Mouse (Mus musculus): Measurements from ENCODE around the gene Foxred2. TPM values are rescaled to one million over a fixed set of nuclear protein-coding genes. Genes with fewer than 3 reads are reported as not detected.

Foxred2 gene
- polyA plus RNA-seq, 1 experiment from 2014 or later: 3.2 TPM

GRCm38 (mm10) chr15:77906545-77906944 lies 50.0 kb downstream of the Foxred2 start:
- TF ChIP-seq CTCF (IDR thresholded peaks at IDR 0.05; ENCODE audit: low read depth): no peak
- Histone ChIP-seq H3K4me2 (ENCODE audit: low read length) (no peak overlapping the region), H3K27ac (peak overlapping the region; percentile 78), H3K9me3 (replicated peaks; ENCODE audit: low read length) (no peaks in the 10 kb centered on the region), H3K4me3 (replicated peaks; ENCODE audit: low read depth, low read length) (no peak overlapping the region), H3K36me3 (ENCODE audit: insufficient read depth, low read length) (no peaks in the 10 kb centered on the region), H3K27me3 (ENCODE audit: insufficient read depth, low read length) (no peaks in the 10 kb centered on the region), H3K4me1 (replicated peaks; ENCODE audit: insufficient read depth, low read length) (peaks cover 41% of the 10 kb centered on the region), H3K9ac (ENCODE audit: low read depth, low read length) (no peak overlapping the region)
- peak; percentile 50 for ATAC-seq (replicated peaks; ENCODE audit: low FRiP score, low read depth)
- 30% methylated on average over 10 of the region's 10 CpGs for WGBS
- peak; percentile 46 for DNase-seq (ENCODE audit: low spot score)

GRCm38 (mm10) chr15:77906081-77906480 lies 50.4 kb downstream of the Foxred2 start:
- 66% methylated on average over 8 of the region's 8 CpGs for WGBS
- Histone ChIP-seq H3K4me1 (replicated peaks; ENCODE audit: insufficient read depth, low read length) (peaks cover 40% of the 10 kb centered on the region), H3K9ac (ENCODE audit: low read depth, low read length) (no peak overlapping the region), H3K4me2 (ENCODE audit: low read length) (no peak overlapping the region), H3K4me3 (replicated peaks; ENCODE audit: low read depth, low read length) (no peak overlapping the region), H3K27me3 (ENCODE audit: insufficient read depth, low read length) (no peaks in the 10 kb centered on the region), H3K36me3 (ENCODE audit: insufficient read depth, low read length) (no peaks in the 10 kb centered on the region), H3K9me3 (replicated peaks; ENCODE audit: low read length) (no peaks in the 10 kb centered on the region), H3K27ac (peak overlapping the region; percentile 78)
- DNase-seq (ENCODE audit: low spot score) (no peak), ATAC-seq (replicated peaks; ENCODE audit: low FRiP score, low read depth) (no peak; the same call in 1 of the 2 replicates)
- no peak for TF ChIP-seq CTCF (IDR thresholded peaks at IDR 0.05; ENCODE audit: low read depth)

DNA sequence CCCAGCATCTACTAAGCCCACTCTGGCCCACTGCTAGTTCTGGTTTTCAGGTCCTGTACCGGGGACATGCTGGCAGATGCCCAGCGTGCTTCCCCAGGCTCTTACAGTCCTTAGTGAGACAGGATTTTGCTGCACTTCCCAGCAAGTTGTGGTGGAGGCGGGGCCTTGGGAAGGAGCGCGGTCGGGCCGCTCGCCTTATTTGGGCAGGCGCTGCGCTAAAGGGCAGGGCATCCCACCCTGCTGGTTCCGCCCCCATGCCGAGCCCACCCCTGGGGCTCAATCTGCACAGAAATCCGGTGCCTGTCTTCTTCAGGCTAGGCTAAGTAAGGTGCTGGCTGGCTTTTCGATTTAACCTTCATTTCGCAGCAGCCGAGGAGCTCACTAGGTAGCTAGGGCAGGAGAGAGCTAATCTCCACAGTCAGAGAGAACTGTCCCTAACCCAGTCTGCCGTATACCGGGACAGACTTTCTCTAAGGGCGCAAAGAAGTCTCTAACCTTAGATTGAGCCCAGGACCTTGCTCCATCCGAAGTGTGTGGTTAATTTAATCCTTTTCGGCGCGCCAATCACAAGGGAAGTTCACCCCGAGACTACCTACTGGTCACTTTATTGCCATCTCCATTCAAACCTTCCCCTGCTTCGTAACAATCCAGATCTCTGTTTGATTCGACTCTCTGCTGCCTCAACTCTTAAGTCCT lies 51.1 kb downstream of the Foxred2 start:
- Histone ChIP-seq H3K4me1 (replicated peaks; ENCODE audit: insufficient read depth, low read length) (peaks cover 37% of the 10 kb centered on the region), H3K9me3 (replicated peaks; ENCODE audit: low read length) (no peaks in the 10 kb centered on the region), H3K9ac (ENCODE audit: low read depth, low read length) (0 out of 2 replicates have a peak overlapping the region, but pooled peaks have one; percentile 18), H3K4me2 (ENCODE audit: low read length) (peak overlapping the region; percentile 52), H3K27me3 (ENCODE audit: insufficient read depth, low read length) (no peaks in the 10 kb centered on the region), H3K36me3 (ENCODE audit: insufficient read depth, low read length) (no peaks in the 10 kb centered on the region), H3K4me3 (replicated peaks; ENCODE audit: low read depth, low read length) (0 out of 2 replicates have a peak overlapping the region, but pooled peaks have one; percentile 7), H3K27ac (peak overlapping the region; percentile 78)
- 6% methylated on average over 26 of the region's 26 CpGs for WGBS
- no peak for TF ChIP-seq CTCF (IDR thresholded peaks at IDR 0.05; ENCODE audit: low read depth)
- DNase-seq (ENCODE audit: low spot score) (peak; percentile 89), ATAC-seq (replicated peaks; ENCODE audit: low FRiP score, low read depth) (peak; percentile 31; the same call in 1 of the 2 replicates)

DNA sequence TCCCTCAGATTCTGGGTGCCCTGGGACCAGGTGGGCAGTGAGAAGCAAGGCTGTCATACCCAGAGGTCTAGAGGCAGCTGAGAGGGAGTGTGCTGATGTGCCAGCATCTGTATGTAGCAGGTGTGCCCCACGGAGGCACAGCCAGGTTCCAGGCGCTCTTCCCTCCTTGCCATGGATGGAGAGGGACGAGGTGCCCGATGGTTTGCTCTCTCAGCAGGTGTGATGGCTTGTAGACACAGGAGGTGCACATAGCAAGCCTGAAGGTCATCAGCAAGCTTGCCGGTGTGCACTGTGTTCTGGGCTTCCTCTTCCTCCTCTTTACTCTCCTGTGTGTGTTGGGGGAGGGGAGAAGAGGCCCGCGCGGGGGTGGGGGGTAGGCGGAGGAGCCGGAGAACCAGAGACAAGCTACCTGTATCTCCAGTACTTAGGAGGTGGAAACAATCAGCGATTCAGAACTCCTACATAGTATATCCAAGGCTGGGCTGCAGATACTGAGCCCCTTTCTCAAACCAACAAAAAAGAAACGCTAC lies 52.1 kb downstream of the Foxred2 start:
- ATAC-seq (replicated peaks; ENCODE audit: low FRiP score, low read depth) (no peak), DNase-seq (ENCODE audit: low spot score) (no peak)
- TF ChIP-seq CTCF (IDR thresholded peaks at IDR 0.05; ENCODE audit: low read depth): no peak
- Histone ChIP-seq H3K4me1 (replicated peaks; ENCODE audit: insufficient read depth, low read length) (peaks cover 37% of the 10 kb centered on the region), H3K9ac (ENCODE audit: low read depth, low read length) (0 out of 2 replicates have a peak overlapping the region, but pooled peaks have one; percentile 18), H3K4me3 (replicated peaks; ENCODE audit: low read depth, low read length) (no peak overlapping the region), H3K27ac (peak overlapping the region; percentile 78; the same call in 1 of the 2 replicates), H3K9me3 (replicated peaks; ENCODE audit: low read length) (no peaks in the 10 kb centered on the region), H3K36me3 (ENCODE audit: insufficient read depth, low read length) (no peaks in the 10 kb centered on the region), H3K27me3 (ENCODE audit: insufficient read depth, low read length) (no peaks in the 10 kb centered on the region), H3K4me2 (ENCODE audit: low read length) (no peak overlapping the region)
- whole genome bisulfite sequencing: 25% methylated on average over 12 of the region's 12 CpGs

DNA sequence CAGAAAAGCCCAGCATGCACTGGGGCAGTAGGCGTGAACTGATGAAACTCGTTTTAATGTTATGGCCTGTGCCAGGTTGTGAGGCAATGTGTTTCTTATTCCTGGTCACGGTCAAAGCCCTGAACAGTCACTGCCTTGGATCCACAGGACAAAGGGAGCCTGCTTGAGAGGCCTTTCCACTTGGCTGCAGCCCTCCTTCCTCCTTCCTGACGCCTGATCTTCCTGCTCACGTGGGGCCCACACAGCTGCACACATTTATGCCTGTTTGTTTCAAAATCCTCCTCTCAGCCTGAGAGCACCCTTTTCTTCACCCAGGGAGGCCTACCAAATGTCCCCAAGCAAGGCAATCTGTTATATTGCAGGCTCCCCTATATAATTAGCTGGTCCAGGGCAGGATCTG lies 53.3 kb downstream of the Foxred2 start:
- ATAC-seq (replicated peaks; ENCODE audit: low FRiP score, low read depth) (peak; percentile 53), DNase-seq (ENCODE audit: low spot score) (peak; percentile 54)
- TF ChIP-seq CTCF (IDR thresholded peaks at IDR 0.05; ENCODE audit: low read depth): no peak
- WGBS: 21% methylated on average over 5 of the region's 5 CpGs
- no peak overlapping the region for H3K9ac ChIP-seq (ENCODE audit: low read depth, low read length)
- H3K4me3 ChIP-seq (replicated peaks; ENCODE audit: low read depth, low read length): no peak overlapping the region
- H3K27me3 ChIP-seq (ENCODE audit: insufficient read depth, low read length): no peaks in the 10 kb centered on the region
- no peaks in the 10 kb centered on the region for H3K36me3 ChIP-seq (ENCODE audit: insufficient read depth, low read length)
- peaks cover 33% of the 10 kb centered on the region for H3K4me1 ChIP-seq (replicated peaks; ENCODE audit: insufficient read depth, low read length)
- no peak overlapping the region for H3K4me2 ChIP-seq (ENCODE audit: low read length)
- H3K27ac ChIP-seq: peak overlapping the region; percentile 58; the same call in 1 of the 2 replicates
- no peaks in the 10 kb centered on the region for H3K9me3 ChIP-seq (replicated peaks; ENCODE audit: low read length)

DNA sequence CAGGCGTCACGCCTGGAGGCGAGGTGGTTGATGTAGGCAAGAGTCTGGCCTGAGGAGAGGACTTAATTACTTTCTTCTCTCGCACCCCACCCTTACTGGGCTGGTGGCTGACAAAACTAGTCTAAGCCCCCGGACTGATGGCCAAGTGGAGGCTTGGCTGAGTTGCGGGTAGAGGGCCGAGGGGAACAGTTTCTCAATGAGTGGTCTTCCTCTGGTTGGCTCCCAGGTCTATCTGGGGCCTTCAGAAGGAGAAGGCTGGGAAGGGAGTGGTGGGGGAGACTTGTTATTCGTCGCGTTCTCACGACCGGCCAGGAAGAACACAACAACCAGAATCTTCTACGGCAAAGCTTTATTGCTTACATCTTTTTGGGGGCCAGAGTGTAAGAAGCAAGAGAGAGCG lies 61.6 kb downstream of the Foxred2 start:
- WGBS: 78% methylated on average over 13 of the region's 14 CpGs
- TF ChIP-seq CTCF (IDR thresholded peaks at IDR 0.05; ENCODE audit: low read depth): no peak
- H3K27me3 ChIP-seq (ENCODE audit: insufficient read depth, low read length): no peaks in the 10 kb centered on the region
- H3K4me3 ChIP-seq (replicated peaks; ENCODE audit: low read depth, low read length): no peak overlapping the region
- H3K27ac ChIP-seq: no peak overlapping the region
- H3K36me3 ChIP-seq (ENCODE audit: insufficient read depth, low read length): no peaks in the 10 kb centered on the region
- H3K9me3 ChIP-seq (replicated peaks; ENCODE audit: low read length): no peaks in the 10 kb centered on the region
- ATAC-seq (replicated peaks; ENCODE audit: low FRiP score, low read depth): no peak; the same call in 1 of the 2 replicates
- 0 out of 2 replicates have a peak overlapping the region, but pooled peaks have one; percentile 31 for H3K9ac ChIP-seq (ENCODE audit: low read depth, low read length)
- no peak for DNase-seq (ENCODE audit: low spot score)
- peaks cover 5% of the 10 kb centered on the region; the same call in 1 of the 2 replicates for H3K4me1 ChIP-seq (replicated peaks; ENCODE audit: insufficient read depth, low read length)
- H3K4me2 ChIP-seq (ENCODE audit: low read length): no peak overlapping the region

All from kidney, postnatal 0 days (tissue).